Mouse (Mus musculus) right cerebral cortex, adult 2 months (tissue): ENCODE measurements around the gene Txndc9.
A peak's percentile ranks its signal among the peaks of the same experiment; 100 is the strongest.

Experiments
- DNase-seq, 2 experiments: peaks; one replicate each; pipeline ENCODE4 v3.0.0; 2021 to 2022; ENCODE audit warnings: low spot score in 2 of 2

Txndc9 gene

GRCm38 (mm10) chr1:37997867-37998266 lies at the start of gene Txndc9, which contains the start of gene Eif5b:
TSS of gene Txndc9 (minus strand) at chr1:37997893.
TSS of gene Eif5b (plus strand) at chr1:37998010.
- peak; percentile 95 to 97 for DNase-seq

- DNase-seq: no peak
Observed at GRCm38 (mm10) chr1:38038898-38039297, 41.2 kb upstream of the Txndc9 start.

GRCm38 (mm10) chr1:38037375-38037774 lies 39.7 kb upstream of the Txndc9 start:
- DNase-seq: no peak

GRCm38 (mm10) chr1:38035521-38035920 lies 37.8 kb upstream of the Txndc9 start:
- DNase-seq: no peak

GRCm38 (mm10) chr1:38031391-38031790 lies 33.7 kb upstream of the Txndc9 start:
- DNase-seq: no peak

GRCm38 (mm10) chr1:38027301-38027700 lies 29.6 kb upstream of the Txndc9 start:
- DNase-seq: no peak

GRCm38 (mm10) chr1:38014551-38015203 lies 17.0 kb upstream of the Txndc9 start:
- no peak for DNase-seq

GRCm38 (mm10) chr1:38012509-38012908 lies 14.8 kb upstream of the Txndc9 start:
- no peak for DNase-seq

- no peak for DNase-seq
Observed at GRCm38 (mm10) chr1:38012104-38012503, 14.4 kb upstream of the Txndc9 start.

GRCm38 (mm10) chr1:38011647-38012046 lies 14.0 kb upstream of the Txndc9 start:
- no peak for DNase-seq

GRCm38 (mm10) chr1:38006741-38007140 lies 9.0 kb upstream of the Txndc9 start:
- DNase-seq: no peak

GRCm38 (mm10) chr1:38003046-38003445 lies 5.4 kb upstream of the Txndc9 start:
- no peak for DNase-seq

- DNase-seq: no peak
Observed at GRCm38 (mm10) chr1:38001956-38002355, 4.3 kb upstream of the Txndc9 start.

- no peak for DNase-seq
Observed at GRCm38 (mm10) chr1:38000844-38001243, 3.2 kb upstream of the Txndc9 start.

- no peak for DNase-seq
Observed at GRCm38 (mm10) chr1:37999552-37999951, 1.9 kb upstream of the Txndc9 start.

GRCm38 (mm10) chr1:37998371-37999199 lies 892 bp upstream of the Txndc9 start:
- DNase-seq: no peak

- peak; percentile 98 to 99 for DNase-seq
Observed at GRCm38 (mm10) chr1:37996877-37997484, 712 bp downstream of the Txndc9 start.

GRCm38 (mm10) chr1:37996226-37996625 lies 1.5 kb downstream of the Txndc9 start:
- no peak for DNase-seq

GRCm38 (mm10) chr1:37987856-37988255 lies 9.8 kb downstream of the Txndc9 start:
- DNase-seq: no peak

- peak; percentile 35 to 53 for DNase-seq
Observed at GRCm38 (mm10) chr1:37985764-37986323, 11.8 kb downstream of the Txndc9 start.

- DNase-seq: no peak
Observed at GRCm38 (mm10) chr1:37984326-37984725, 13.4 kb downstream of the Txndc9 start.

- no peak for DNase-seq
Observed at GRCm38 (mm10) chr1:37977303-37977702, 20.4 kb downstream of the Txndc9 start.
